Mouse (Mus musculus) regulatory T cell (primary cell): ENCODE data around the gene Epc2.

Experiments
- in situ Hi-C: fragments of 300-600 bp; cut with MboI, MseI; formaldehyde crosslinking; loops from one replicate; pipeline ENCODE4 v1.15.1; 2025; ENCODE audit warnings: high pct_unique_total_duplicates

The Epc2 gene

GRCm38 (mm10) chr2:49569862-49570777 lies 118.8 kb downstream of the Epc2 start:
- in situ Hi-C loops = no loop called here

DNA sequence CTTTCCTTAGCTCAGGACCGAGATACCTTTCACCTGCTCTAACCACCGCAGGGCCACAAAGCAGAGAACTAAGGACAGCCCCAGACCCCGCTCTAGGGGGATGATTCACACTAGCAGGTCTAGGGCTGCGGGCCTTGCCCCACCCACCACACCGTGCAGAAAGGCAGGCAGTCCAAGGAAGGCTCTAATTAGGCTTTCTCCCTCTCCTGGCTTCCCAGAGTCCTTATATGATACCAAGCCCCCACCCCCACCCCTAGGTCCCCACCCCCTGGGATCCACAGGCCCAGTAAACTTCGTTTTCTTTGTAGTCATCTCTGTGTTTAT lies 119.5 kb downstream of the Epc2 start:
- in situ Hi-C loops = no loop called here

GRCm38 (mm10) chr2:49571159-49571920 lies 120.1 kb downstream of the Epc2 start:
- in situ Hi-C loops = no loop called here

DNA sequence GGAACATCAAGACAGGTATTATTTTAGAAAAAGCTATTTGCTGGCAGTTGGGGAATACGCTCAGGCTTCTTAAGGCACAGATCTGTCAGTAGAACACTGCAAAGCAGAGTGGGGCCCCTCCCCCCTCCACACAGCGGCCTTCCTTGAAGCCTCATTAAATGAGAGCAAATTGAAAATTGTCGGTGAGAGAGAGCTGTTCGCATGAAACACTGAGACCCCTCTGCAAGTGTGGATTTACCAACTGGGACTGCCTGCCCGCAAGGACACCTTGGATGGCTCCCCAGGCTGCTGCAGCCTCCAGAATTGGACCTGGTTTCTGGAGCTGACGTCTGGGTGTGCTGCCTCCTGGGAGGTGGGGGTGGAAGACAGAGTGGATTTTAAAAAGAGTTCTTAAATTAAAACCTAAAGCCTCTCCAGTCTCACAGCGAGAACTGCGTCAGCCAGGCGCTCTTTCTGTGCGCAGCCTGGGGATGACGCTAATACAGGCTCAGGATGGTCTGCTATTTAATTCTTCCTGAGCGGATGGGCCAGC lies 120.9 kb downstream of the Epc2 start:
- in situ Hi-C loops = no loop called here

GRCm38 (mm10) chr2:49572684-49573083 lies 121.4 kb downstream of the Epc2 start:
- in situ Hi-C loops = no loop called here

- in situ Hi-C loops = no loop called here
Measured at GRCm38 (mm10) chr2:49573282-49573681, 122.0 kb downstream of the Epc2 start.

DNA sequence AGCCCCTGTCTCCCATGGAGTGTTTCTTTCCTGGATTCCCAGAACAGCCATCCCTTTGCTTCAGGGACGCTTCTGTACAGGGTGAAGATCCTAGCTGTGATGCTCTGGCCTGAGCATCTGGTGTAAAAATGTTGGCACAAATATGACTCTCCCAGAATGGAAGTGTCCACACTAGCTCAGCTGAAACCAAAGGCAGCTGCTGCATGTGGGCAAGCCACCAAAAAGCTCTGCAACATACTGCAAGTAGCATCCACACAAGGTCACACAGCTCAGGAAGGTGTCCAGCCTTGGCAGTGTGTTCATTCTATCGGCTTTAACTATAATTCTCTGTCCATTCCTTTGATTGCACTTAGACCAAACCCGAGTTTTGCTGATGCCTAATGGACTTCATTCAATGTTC lies 129.3 kb downstream of the Epc2 start:
- in situ Hi-C loops = no loop called here

DNA sequence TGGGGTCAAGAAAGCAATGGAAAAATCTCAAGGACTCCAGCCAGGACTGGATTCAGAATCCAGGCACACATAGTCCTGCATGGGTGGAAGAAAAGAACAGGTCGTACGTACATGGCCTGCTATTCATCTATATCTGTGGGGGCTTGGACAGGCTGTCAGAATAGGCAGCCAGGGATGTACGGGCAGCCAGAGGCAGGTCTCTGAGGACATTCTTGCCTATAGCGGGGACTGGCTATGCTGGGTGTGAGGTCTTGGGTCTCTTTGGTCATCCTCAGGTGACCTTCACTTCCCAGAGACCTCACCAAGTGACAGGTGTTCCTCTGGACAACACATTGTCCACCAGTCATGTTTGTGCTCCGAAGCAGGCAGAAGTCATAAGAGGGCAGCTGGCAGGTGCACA lies 131.3 kb downstream of the Epc2 start:
- in situ Hi-C loops = no loop called here

DNA sequence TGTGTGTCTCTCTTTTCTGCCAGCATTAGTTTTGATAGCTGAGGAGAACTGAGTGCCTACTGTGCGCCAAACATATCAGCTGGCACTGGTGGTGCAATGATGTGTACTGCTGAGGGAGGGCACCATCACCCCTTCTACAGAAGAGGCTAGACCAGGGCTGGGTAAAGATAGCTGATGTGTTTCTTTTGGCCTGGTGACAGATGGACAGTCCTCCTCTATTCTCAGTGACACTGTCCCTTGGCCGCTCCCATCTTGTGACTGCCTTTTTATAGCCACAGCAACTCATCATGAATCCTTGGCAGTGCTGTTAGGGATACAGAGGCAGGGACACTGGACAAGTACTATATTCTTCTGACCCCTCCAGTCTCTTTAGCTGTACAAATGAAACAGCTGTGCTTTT lies 132.0 kb downstream of the Epc2 start:
- in situ Hi-C loops = no loop called here

GRCm38 (mm10) chr2:49590450-49590849 lies 139.2 kb downstream of the Epc2 start:
- in situ Hi-C loops = no loop called here

DNA sequence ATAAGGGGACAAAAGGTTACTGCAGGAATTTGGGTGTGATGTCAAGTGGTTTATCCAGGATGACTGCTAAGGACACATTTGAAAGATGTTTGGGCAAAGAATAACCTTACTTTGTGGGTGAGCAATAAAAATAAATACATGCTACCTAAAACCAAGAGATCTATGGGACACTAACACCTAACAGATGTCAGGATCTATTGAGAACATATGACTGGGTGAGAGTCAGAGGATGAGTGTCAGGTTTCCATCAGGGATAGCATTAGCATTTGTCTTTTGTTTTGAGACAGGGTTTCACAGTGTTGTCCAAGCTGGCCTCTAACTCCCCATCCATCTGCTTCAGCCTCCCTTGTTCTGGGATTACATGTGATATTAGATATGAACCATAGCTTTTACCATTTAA lies 141.6 kb downstream of the Epc2 start:
- in situ Hi-C loops = no loop called here

DNA sequence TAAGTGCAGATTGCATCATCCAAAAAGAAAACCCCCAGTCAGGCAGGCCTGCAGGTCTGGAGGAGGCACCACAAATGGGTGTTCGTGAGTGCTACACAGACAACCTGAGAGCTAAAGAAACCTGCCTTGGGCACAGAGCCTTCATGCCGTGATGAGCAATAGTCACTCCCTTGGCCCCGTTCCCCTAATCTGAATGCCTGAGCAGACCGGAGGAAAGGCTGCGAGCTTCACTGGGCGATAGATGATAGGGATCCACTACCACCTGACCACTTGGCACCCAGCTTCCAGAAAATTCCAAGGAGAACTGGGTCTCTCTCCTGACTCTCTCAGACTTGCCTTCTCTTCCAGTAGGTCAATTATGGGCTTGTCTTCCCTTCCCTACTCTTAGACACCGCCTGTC lies 143.6 kb downstream of the Epc2 start:
- in situ Hi-C loops = no loop called here

- in situ Hi-C loops = no loop called here
Measured at GRCm38 (mm10) chr2:49596318-49596717, 145.0 kb downstream of the Epc2 start.

DNA sequence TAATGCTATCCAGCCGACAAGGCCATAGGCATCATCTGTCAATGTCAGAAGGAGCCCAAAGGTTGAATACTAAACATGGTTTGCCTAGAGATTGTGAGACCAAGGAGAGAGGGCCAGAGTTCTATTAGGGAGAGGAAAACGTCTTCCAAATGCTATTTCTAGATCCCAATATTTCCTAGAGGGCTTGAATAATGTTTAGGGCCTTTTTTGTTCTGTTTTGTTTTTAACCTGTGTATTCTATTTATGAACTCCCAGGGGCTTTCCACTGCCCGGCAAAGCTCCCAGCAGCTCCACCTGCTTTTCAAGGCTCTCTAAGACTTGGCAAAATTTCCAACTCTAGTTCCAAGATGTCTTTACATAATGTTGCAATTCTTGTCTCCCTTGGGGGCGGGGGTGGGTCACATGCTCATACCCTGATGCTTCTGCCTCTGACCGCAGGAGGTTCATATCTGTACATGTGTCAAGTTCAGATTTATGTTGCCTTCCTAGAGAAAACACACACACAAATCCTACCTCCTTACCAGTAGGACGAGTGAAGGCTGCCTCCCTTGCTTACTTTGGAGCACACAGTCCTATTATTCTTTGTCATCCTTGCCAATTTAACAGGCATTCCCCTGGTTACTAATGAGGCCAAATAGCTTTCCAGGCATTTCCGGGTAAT lies 148.9 kb downstream of the Epc2 start:
- in situ Hi-C loops = no loop called here
